Mouse (Mus musculus): ENCODE measurements around the gene Arpc4. TPM values are rescaled to one million over a fixed set of nuclear protein-coding genes. Genes with fewer than 3 reads are reported as not detected.

Gene Arpc4
- polyA plus RNA-seq, 1 experiment = 503 TPM

GRCm38 (mm10) chr6:113395501-113395900 lies 17.6 kb downstream of the Arpc4 start:
- H3K27ac ChIP-seq (ENCODE audit: insufficient read depth, low read depth, low read length) = no peak overlapping the region
- H3K4me1 ChIP-seq (ENCODE audit: control insufficient read depth, insufficient read depth, low read length) = no peaks in the 10 kb centered on the region
- TF ChIP-seq POLR2A (IDR thresholded peaks at IDR 0.05; ENCODE audit: borderline replicate concordance, low read depth, low read length) = no peak
- TF ChIP-seq CTCF (IDR thresholded peaks at IDR 0.05; ENCODE audit: low read depth, low read length) = no peak
- H3K4me3 ChIP-seq (ENCODE audit: insufficient read depth, low read length) = no peak overlapping the region

- no peak overlapping the region for H3K4me3 ChIP-seq (ENCODE audit: insufficient read depth, low read length)
- H3K4me1 ChIP-seq (ENCODE audit: control insufficient read depth, insufficient read depth, low read length) = peaks cover 5% of the 10 kb centered on the region
- no peak overlapping the region for H3K27ac ChIP-seq (ENCODE audit: insufficient read depth, low read depth, low read length)
- TF ChIP-seq POLR2A (IDR thresholded peaks at IDR 0.05; ENCODE audit: borderline replicate concordance, low read depth, low read length) (no peak), CTCF (IDR thresholded peaks at IDR 0.05; ENCODE audit: low read depth, low read length) (no peak)
Measured at GRCm38 (mm10) chr6:113396270-113397030, 18.5 kb downstream of the Arpc4 start.

GRCm38 (mm10) chr6:113402094-113402493 lies 24.2 kb downstream of the Arpc4 start:
- Histone ChIP-seq H3K4me3 (ENCODE audit: insufficient read depth, low read length) (no peak overlapping the region), H3K27ac (ENCODE audit: insufficient read depth, low read depth, low read length) (no peak overlapping the region), H3K4me1 (ENCODE audit: control insufficient read depth, insufficient read depth, low read length) (peaks cover 5% of the 10 kb centered on the region)
- TF ChIP-seq POLR2A (IDR thresholded peaks at IDR 0.05; ENCODE audit: borderline replicate concordance, low read depth, low read length) (no peak), CTCF (IDR thresholded peaks at IDR 0.05; ENCODE audit: low read depth, low read length) (no peak)

- Histone ChIP-seq H3K4me3 (ENCODE audit: insufficient read depth, low read length) (no peak overlapping the region), H3K4me1 (ENCODE audit: control insufficient read depth, insufficient read depth, low read length) (peaks cover 5% of the 10 kb centered on the region), H3K27ac (ENCODE audit: insufficient read depth, low read depth, low read length) (no peak overlapping the region)
- no peak for TF ChIP-seq CTCF (IDR thresholded peaks at IDR 0.05; ENCODE audit: low read depth, low read length)
- TF ChIP-seq POLR2A (IDR thresholded peaks at IDR 0.05; ENCODE audit: borderline replicate concordance, low read depth, low read length) = no peak
Measured at GRCm38 (mm10) chr6:113404649-113405448, 26.9 kb downstream of the Arpc4 start.

- Histone ChIP-seq H3K4me1 (ENCODE audit: control insufficient read depth, insufficient read depth, low read length) (peaks cover 5% of the 10 kb centered on the region), H3K27ac (ENCODE audit: insufficient read depth, low read depth, low read length) (no peak overlapping the region), H3K4me3 (ENCODE audit: insufficient read depth, low read length) (no peak overlapping the region)
- TF ChIP-seq POLR2A (IDR thresholded peaks at IDR 0.05; ENCODE audit: borderline replicate concordance, low read depth, low read length) (no peak), CTCF (IDR thresholded peaks at IDR 0.05; ENCODE audit: low read depth, low read length) (no peak)
Measured at GRCm38 (mm10) chr6:113405483-113405882, 27.6 kb downstream of the Arpc4 start.

GRCm38 (mm10) chr6:113406683-113407082 lies 28.8 kb downstream of the Arpc4 start:
- Histone ChIP-seq H3K4me1 (ENCODE audit: control insufficient read depth, insufficient read depth, low read length) (no peaks in the 10 kb centered on the region), H3K27ac (ENCODE audit: insufficient read depth, low read depth, low read length) (no peak overlapping the region), H3K4me3 (ENCODE audit: insufficient read depth, low read length) (no peak overlapping the region)
- 0 out of 2 replicates have a peak, but pooled peaks have one; percentile 31 for TF ChIP-seq CTCF (IDR thresholded peaks at IDR 0.05; ENCODE audit: low read depth, low read length)
- TF ChIP-seq POLR2A (IDR thresholded peaks at IDR 0.05; ENCODE audit: borderline replicate concordance, low read depth, low read length) = no peak

GRCm38 (mm10) chr6:113410001-113410400 lies 32.1 kb downstream of the Arpc4 start:
- no peak for TF ChIP-seq CTCF (IDR thresholded peaks at IDR 0.05; ENCODE audit: low read depth, low read length)
- Histone ChIP-seq H3K4me3 (ENCODE audit: insufficient read depth, low read length) (no peak overlapping the region), H3K27ac (ENCODE audit: insufficient read depth, low read depth, low read length) (no peak overlapping the region), H3K4me1 (ENCODE audit: control insufficient read depth, insufficient read depth, low read length) (no peaks in the 10 kb centered on the region)

GRCm38 (mm10) chr6:113416416-113416815 lies 38.5 kb downstream of the Arpc4 start:
- Histone ChIP-seq H3K27ac (ENCODE audit: insufficient read depth, low read depth, low read length) (no peak overlapping the region), H3K4me1 (ENCODE audit: control insufficient read depth, insufficient read depth, low read length) (peaks cover 5% of the 10 kb centered on the region; the same call in 1 of the 2 replicates), H3K4me3 (ENCODE audit: insufficient read depth, low read length) (no peak overlapping the region)
- no peak for TF ChIP-seq CTCF (IDR thresholded peaks at IDR 0.05; ENCODE audit: low read depth, low read length)
- no peak for TF ChIP-seq POLR2A (IDR thresholded peaks at IDR 0.05; ENCODE audit: borderline replicate concordance, low read depth, low read length)

- Histone ChIP-seq H3K4me3 (ENCODE audit: insufficient read depth, low read length) (peak overlapping the region; percentile 70), H3K27ac (ENCODE audit: insufficient read depth, low read depth, low read length) (no peak overlapping the region), H3K4me1 (ENCODE audit: control insufficient read depth, insufficient read depth, low read length) (peaks cover 5% of the 10 kb centered on the region; the same call in 1 of the 2 replicates)
- TF ChIP-seq POLR2A (IDR thresholded peaks at IDR 0.05; ENCODE audit: borderline replicate concordance, low read depth, low read length) = no peak
- no peak for TF ChIP-seq CTCF (IDR thresholded peaks at IDR 0.05; ENCODE audit: low read depth, low read length)
Measured at GRCm38 (mm10) chr6:113418441-113419198, 40.7 kb downstream of the Arpc4 start.
